Mouse (Mus musculus): ENCODE measurements at regions not wholly inside any gene's neighbourhood (a gene's known extent, or its start where the extent isn't known, plus 50 kb on each side); places are given as distances from the start of the nearest gene placed in this dataset.

DNA sequence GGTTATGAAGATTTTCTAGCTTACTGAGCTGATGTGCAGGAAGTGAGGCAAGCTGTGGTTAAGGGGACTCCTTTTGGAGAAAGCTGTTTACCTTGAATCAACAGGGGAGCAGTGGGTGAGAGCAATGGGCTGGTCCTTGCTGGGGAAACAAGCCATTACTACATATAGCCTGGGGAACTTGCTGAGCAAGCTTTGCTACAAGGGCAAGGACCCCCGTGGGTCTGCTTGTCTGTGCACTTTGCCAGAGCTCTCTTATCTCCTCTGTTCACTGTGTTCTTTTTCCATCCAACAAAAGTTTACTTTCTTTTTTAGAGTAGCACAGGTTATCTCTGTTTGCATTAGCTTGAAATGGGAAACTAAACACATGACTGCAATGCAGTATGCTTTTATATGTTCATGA, 519.3 kb upstream of the Dsel start:
- TF ChIP-seq POLR2A (IDR thresholded peaks at IDR 0.05; ENCODE audit: insufficient read length, low read depth) (no peak), MAX (IDR thresholded peaks at IDR 0.05; ENCODE audit: low read depth) (no peak), E2F4 (IDR thresholded peaks at IDR 0.05; ENCODE audit: insufficient read depth) (no peak), MYOD1 (IDR thresholded peaks at IDR 0.05; ENCODE audit: control insufficient read depth in 1 of 3, insufficient read length in 2 of 3, low read depth in 2 of 3) (no peak), USF1 (IDR thresholded peaks at IDR 0.05; ENCODE audit: low read depth) (no peak), POLR2AphosphoS2 (IDR thresholded peaks at IDR 0.05; ENCODE audit: insufficient read length, low read depth) (no peak), MYOG (IDR thresholded peaks at IDR 0.05; ENCODE audit: control insufficient read depth in 1 of 3, insufficient read depth in 1 of 3, insufficient read length in 2 of 3, low read depth in 2 of 3) (no peak), CEBPB (IDR thresholded peaks at IDR 0.05; ENCODE audit: insufficient read depth, poor library complexity, severe bottlenecking) (no peak), TCF12 (IDR thresholded peaks at IDR 0.05; ENCODE audit: insufficient read depth, poor library complexity, severe bottlenecking) (no peak), REST (IDR thresholded peaks at IDR 0.05; ENCODE audit: insufficient read depth, insufficient read length) (no peak), SRF (IDR thresholded peaks at IDR 0.05; ENCODE audit: control insufficient read depth, insufficient read length, low read depth) (no peak)

Measured in myocyte (in vitro differentiated cells).